Mouse (Mus musculus) left cerebral cortex, adult 8-10 months (tissue): Measurements from ENCODE around the gene Cog4. TPM values are rescaled to one million over a fixed set of nuclear protein-coding genes. Genes with fewer than 3 reads are reported as not detected.

Experiments
- DNase-seq, 2 experiments: peaks; one replicate each; pipeline ENCODE4 v3.0.0; 2022; ENCODE audit warnings: low spot score in 2 of 2
- total RNA-seq, 4 experiments: library from RNA; stranded (reverse); gene quantifications; 2 replicates each; pipeline ENCODE4 v1.2.4; 2022

Cog4 gene
- total RNA-seq = 10 to 100 TPM; 50.2 to 56.8 (median 54.5) TPM

DNA sequence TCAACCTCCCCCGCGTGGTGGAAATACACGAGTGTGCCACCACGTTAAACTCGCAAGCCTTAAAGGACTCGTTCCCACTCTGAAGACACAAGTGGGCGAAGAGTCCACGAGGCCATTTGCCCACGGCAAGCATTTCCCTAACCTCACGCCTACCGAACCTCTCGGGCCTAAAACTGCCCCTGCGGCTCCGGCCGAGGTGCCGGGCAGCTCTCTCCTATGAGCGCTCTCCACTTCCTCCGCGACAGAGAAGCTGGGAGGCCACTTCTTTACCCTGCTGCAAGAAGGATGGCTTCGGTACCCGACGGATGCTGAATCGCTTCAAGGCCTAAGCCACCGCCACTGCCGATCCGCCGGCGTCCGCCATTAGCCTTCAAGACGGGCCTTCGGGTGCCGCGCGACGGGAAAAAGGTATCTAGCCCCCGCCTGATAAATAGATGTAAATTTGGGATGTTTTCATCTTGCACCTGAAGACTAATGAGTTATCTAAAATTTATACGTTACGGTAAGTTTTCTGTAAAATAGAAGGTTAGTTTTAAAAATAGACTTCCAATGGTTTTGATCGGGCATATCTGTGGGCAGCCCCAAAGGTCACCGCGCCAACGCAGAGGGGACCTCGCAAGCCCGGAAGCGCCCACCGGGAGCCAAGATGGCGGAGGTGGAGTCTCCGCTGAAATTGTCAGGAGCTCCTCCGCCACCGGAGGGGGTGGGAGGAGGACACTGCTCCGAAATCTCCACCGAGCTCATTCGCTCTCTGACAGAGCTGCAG is at the start of gene Cog4, which contains the start of gene Sf3b3:
Gene Cog4, plus strand, starts transcription at position 196 of the 766 bp plus-strand sequence.
Gene Sf3b3, minus strand, starts transcription at position 383 of the 766 bp plus-strand sequence.
- peak; percentile 72 to 75 for DNase-seq

DNA sequence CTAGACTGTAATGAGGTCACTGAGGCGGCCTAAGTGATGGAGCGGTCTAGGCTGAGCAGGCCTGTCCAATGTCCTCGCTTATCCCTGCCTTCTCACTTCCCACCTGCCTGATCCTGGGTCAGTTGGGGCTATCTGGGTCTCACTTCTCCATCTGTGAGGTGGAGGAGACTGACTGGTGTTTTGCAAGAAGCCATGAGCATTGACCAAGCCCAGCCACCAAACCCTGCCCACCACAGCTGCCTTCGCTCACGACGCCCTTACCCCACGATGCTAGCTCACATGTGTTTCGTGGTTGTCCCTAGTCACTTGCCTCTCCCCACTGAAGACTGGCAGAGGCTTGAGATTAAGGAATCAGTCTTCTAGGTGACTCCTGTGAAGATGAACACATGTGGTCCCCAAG is 49.3 kb upstream of the Cog4 start:
- DNase-seq = no peak

DNA sequence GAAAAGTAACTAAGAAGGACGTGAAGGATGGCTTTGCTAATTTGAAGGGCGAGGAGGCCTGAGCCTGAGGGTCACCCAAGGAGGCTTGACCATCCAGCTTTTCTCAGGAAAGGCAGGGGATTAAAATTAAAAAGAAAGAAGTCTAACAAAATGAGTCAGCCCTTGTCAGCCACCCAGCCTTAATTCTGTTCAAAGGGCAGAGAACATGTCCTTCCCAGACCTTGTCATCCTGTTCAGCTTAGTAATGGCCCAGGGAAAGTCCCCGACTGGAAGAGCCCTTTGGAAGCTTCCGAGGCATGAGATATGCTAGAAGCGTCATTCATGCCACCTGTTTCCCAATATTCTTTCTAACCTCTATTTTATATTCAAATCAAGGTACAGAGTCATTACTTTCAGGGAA is 43.4 kb upstream of the Cog4 start:
- DNase-seq = no peak

DNA sequence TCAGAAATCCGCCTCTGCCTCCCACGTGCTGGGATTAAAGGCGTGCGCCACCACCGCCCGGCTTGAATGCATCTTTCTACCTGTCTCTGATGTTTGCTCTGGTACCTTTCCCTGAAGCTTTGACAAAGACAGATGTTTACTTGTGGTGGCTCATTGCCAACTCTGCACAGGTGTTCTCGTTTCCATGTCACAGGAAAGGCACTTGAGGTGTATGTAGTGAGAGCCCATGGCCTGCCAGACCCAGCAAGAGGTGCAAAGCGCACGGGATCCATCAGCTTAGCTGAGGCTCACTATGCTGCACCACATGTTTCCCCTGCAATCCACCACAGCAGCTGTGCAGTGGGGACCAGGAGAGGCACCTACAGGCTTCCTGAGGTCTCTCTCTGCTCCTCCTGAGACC is 42.5 kb upstream of the Cog4 start:
- DNase-seq = no peak

DNA sequence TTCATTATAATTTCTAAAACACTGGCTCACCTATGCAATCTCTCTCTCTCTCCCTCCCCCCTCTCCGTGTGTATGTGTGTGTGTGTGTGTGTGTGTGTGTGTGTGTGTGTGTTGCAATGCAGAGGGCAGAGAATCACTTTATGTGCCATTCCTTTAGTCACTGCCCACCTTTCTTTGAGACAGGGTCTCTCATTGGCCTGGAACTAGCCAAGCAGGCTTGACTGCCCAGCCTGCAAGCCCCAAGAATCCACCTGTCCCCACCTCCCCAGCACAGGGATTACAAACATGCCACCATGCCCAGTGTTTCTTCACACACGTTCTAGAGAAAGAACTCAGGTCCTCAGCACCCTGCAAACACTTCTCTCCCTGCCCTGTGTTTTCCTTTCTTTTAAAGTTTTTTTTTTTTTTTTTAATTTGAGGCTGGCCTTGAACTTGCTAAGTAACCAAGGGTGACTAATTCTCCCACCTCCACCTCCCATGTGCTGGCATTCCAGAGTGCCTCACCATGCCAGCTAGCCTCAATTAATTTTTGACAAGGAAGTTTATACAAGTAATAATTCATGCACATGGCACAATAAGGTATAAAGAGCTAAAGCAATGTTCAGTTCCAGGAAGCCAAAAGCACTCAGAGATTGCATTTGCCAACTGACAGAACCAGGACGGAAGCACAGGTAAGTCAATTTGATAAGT is 41.4 kb upstream of the Cog4 start:
- no peak for DNase-seq

DNA sequence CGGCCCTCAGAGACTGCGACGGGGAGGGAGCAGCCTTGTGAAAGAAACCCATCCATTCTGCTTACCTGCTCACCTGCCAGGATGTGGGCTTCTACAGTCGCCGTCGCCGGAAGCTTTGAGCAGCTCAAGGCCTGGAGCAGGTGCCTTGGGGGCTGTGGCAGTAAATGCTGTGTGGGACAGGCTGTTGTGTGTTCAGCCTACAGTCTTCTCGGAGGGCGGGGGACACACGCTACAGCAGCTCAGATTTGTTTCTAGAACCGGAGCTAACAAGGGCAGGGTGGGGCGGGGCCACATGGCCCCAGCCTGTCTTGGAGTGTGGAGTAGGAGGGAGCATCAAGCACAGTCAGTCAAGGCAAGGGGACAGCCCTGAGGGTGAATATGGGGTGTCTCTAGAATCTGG is 40.7 kb upstream of the Cog4 start, which contains the start of gene Il34:
Gene Il34, minus strand, starts transcription at position 256 of the 400 bp plus-strand sequence.
- no peak for DNase-seq

DNA sequence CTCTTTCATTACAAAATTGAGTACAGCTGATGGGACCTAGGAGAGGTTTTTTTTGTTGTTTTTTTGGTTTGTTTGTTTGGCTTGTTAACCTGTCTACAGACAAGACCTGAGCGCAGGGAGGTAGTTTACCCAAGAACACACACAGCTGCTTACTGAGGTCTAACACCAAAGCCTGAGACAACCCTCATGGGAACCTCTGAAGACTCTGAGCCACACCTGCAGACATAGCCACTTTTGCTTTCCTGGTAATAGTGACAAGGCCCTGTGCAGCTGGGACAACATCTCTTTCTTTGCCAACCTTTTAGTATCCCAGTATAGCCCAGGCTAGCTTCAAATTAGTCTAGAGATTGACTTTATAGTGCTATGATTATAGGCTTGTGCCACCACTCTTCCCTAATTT is 40.3 kb upstream of the Cog4 start:
- no peak for DNase-seq

DNA sequence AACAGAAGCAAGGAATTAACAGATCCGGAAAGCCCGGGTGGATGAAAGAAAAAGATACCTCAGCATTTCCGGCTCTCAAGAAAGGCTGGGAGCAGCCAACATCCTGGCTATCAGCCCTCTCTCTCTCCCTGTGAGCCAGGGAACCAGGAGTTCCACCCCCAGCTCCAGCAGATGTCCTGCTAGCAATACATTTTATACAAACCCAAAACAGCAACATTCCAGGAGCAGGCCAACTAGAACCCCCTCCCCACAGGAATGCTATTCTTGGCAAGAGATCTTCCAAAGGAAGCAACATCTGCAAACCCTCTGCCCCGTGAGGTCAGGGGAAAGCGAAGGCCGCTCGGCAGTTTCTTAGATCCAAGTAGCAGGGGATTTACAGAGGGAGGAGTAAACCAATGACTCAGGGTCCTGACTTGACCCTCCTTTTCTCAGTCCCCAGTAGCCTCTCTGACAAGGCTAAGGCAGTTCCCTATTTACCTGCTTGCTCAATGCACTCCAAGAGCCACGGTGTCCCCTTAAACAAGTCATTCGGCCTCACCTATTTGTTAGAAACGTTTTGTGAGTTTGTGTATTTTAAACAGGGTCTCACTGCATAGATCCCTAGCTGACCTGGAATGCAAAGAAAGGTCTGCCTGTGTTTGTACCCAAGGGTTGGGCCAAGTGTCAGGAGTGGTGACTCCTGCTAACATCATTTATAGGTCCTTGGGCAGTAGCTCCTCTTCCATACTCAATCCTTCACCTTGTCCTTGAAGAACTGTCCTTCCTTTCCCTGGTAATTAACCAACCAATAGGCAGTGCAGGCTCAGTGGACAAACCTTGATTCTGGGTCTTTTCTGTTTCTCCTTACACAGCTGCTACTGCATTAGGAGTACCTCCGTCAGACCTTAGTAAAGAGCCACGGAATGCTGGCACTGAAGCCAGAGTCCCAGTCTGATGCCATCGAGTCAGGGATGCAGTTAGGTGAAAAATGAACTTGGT is 37.6 kb upstream of the Cog4 start:
- DNase-seq = no peak

DNA sequence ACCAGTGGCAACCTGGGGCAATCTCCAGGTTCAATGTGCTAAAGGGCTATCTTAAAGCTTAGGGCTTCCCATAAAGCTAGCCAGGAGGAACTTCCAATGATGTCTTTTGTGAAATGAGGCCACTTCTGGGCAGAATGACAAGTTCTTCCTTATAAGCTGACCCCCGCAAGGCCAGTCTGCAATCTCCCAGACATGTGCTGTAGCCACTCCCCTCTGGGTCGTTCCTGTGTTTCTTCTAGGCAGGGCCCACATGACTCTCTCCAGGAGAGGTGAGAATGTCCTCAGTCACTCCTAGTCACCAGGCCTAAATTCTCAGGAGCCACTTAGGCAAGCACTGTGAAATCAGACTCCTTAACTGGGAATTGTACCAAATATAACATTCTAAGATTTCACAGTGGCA is 36.6 kb upstream of the Cog4 start:
- no peak for DNase-seq

DNA sequence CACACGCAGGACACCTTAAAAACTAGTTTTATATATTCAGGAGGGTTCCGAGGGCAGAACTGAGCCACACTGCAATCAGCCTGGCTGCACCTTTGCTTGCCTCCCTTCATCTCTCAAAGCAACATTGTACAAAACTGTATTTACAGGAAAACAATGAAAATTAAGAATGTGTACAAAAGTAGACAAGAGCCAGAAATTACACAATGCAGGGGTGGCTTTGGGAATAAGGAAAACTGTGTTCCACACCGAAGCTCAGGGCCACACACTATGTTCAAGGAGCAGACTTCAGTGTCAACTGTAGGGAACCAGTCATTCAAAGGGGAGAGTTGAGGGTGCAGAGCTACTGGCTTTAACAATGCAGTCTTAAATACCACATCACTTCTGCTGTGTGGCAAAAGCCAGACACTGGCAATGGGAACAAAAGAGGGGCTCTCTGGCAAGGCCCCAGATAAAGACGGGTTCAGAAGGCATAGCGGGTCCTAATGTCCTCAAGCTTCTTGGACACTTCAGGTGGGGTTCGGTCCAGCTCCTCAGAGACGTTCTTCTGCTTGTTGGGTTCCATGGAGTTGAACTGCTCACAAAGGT is 35.8 kb upstream of the Cog4 start:
- DNase-seq = no peak

DNA sequence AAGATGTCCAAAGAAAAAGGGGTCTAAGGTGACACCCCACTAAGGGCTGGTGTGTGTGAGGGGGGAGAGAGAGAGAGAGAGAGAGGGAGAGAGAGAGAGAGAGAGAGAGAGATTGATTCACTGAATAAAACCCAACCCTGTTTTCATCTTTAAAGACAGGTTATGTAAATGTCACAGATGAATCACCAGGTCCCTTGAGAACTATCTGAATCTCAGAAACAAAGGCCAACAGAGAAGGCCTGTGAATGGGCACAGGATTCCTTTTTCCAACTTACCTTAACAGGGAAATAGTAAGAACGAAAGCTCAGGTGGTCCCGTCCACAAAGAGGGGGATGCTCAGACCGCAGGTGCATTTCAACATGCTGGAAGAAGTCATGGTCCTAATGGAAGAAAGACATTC is 35.3 kb upstream of the Cog4 start:
- DNase-seq = no peak

DNA sequence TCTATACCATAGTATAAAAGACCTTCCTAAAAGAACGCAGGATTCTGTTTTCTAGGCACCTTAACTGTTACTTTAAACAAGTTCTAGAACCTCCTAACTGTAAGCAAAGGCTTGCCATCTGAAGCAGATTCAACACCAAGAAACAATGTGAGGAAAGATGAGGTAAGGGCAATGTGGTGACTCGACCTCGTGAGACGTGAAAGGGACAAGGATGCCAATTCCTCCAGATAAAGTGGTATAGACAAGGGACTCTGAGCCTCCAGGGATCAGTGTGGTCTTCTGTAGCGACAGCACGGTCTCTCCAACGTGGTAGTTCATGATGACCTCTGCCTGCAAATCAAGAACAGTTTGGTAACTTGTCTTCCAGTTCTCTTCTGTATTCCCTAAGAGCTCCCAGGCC is 34.6 kb upstream of the Cog4 start:
- no peak for DNase-seq

DNA sequence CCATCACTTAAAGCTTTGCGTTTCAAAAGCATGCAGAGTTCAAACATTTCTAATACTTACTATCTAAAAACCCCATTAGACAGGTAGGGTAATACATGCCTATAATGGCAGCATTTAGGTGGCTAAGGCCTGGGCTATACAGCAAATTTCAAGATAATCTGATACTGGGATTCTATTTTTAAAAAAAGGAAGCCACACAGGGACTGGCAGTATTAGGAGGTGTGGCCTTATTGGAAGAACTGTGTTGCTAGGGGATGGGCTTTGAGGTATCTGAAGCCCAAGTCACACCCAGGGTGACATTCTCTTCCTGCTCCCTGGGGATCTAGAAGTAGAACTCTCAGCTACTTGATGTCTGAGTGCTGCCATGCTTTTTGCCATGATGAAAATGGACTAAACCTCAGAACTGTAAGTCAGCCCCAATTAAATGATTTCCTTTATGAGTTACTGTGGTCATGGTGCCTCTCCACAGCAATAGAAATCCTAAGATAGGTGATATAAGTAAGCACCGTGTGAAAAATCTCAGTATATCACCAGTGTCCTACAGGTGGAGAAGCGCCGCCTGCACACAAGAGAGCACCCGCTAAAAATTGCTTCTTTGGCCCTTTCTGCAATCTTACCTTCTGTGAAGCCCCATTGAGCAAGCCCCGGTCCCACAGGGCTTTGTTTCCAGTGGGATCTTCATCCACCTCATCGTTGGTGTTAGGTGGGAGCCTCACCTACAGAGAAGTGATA is 33.9 kb upstream of the Cog4 start:
- no peak for DNase-seq

DNA sequence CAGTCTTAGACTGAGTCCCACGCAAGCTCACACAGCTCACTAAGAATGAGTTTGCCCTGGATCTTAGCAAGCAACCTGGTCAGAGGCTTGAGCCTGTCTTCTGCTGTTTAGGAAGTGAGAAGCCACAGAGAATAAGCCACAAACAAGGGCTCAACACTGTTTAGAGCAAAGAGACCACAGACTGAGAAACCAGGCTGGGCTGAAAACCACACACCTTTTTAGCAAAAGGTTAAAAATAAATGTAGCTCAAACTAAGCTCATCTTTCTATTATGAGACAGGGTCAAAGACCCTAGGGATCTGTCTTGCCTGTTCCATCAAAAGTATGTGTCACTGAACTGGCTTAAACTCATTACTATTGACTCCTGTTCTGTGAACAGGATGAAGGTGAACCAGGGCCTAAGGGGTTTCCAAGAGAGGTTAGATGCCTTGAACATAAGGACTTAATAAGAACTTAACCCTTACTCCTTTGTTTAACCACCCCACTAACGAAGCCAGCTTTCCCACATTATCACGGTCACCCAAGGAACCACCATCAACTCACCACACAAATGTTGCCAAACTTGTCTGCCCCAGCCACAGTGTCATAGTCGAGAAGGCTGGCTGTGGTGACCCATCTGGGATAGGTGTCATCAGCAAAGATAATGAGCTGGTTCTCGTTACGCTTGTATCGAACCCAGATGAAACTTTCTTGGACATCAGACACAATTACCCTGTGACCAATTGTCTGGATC is 33.2 kb upstream of the Cog4 start:
- DNase-seq = no peak

DNA sequence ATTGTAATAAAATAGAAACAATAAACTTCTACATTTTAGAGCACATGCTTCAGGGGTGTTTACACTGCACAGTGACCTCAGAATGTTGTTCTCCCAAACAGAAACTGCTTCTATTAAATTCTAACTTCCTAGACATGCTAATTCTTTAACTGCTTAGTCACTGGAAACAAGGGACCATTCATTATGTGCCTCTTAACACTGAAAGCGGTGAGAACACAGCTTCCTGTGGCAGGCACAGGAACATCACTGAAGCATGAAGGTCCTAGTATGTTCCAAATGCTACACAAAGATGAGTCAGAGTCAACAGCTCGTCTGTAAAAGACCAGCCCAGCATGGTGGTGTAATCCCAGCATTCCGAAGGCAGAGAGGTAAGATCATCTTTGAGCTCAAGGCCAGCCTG is 31.1 kb upstream of the Cog4 start:
- DNase-seq = no peak

DNA sequence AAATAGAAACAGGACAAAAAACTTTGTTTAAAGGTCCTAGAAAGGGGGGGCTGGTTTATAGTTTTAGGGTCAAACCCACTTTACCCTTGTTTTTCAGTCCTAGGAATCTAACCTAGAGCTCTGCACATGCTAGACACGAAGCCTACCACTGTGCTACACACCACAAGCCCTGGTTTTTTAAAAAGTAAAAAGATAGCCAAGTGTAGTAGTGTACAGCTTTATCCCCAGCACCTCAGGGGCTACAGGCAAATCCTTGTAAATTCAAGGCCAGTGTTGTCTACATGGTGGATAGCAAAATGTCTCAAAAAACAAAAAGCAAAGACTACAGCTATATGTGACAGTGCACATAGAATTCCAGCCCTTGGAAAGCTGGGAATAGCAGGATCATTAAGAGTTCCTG is 29.4 kb upstream of the Cog4 start:
- DNase-seq = no peak

DNA sequence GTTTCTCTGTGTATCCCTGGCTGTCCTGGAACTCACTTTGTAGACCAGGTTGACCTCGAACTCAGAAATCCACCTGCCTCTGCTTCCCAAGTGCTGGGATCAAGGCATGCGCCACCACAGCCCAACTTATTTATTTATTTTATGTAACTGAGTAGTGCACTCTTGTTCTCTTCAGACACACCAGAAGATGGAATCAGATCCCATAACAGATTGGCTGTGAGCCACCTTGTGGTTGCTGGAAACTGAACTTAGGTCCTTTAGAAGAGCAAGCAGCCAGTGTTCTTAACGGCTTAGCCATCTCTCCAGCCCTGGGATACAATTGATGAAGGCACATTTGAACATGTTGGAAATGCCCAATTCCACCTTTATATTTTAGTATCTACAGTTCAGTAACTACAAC is 27.8 kb upstream of the Cog4 start:
- DNase-seq = no peak

DNA sequence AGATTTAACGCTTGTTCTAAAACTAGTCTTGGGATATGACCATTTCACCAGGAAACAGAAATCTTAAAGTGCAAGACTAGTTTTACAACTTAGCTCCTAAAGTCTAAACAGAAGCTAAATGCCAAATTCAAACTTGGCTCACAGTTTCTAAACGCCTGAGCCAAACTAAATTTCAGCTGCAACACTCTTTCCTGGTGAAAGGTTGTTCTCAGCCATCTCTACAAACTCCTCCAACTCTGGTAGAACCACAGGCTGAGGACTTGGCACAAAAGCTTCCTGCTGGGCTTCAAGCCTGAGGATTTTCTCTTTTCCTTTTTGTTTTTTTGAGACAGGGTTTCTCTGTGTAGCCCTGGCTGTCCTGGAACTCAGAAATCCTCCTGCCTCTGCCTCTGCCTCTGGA is 26.1 kb upstream of the Cog4 start:
- no peak for DNase-seq

DNA sequence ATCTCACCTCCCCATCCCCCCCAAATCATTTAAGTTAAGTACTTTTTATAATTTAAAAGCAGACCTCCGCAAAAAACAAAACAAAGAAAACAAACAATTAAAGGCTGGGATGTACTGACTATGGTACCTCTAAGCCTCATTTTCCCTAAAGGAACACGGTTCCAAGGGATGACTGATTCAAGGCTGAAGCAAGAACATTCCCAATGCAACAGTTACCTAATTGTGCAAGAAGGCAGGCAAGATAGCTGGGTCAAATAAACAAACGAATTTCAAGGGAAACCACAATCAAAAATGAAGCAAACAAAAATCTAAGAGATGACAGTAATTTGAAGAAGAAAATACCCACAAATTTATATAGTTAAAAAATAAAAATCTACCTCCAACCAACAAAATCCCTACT is 24.4 kb upstream of the Cog4 start:
- no peak for DNase-seq

DNA sequence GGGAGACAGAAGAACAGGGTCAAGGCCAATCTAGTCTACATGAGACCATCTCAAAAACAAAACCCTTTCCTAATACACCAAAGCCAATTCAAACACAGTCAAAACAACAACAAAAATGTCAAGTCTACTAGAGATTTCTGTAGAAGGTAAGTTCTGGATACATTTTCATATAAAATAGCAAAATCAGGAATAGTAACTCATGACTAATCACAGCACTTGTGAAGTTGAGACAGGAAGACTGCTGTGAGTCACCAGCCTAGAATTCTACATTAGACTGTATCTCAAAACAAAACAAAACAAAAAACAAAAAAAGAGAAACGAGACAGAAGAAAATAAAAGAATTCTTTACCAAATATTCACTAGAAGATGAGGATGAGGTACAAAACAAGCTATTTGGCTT is 21.5 kb upstream of the Cog4 start:
- DNase-seq = no peak
